8 mouse cellular contexts compared by ENCODE assay signal in the genomic region with DNA sequence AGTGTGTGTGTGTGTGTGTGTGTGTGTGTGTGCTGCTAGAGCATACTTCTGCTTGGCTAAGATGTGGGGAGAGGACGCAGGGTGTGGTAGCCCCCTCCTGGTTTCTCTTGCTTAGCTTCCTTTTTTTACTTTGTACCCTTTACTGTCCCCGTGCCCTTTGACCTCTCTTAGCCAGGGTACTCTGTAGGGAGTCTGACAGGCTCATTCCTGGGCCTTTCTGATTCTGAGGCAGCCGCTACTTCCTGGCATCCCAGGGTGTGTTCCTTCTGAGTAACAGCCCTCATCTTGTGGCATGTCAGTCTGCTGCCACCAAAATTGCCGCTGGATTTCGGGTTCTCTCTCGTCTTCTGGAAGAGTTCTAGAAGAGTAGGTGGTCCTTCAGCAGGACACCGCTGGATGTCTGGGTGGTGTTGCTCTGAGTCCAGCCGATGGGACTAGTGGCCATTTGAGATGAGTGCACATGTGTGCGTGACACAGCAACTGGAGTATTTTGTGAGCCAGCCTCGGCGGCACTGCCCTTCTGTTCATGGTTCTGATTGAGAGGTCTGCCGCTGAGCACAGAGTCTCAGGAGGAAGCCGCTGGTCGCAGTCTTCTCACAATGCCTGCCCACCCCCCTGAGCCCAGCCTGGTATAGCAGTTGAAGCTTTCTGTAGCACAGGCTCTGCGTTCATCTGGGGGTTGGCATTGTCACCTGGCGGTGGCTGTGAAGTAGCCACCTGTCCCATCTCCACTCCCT. TPM values are rescaled to one million over a fixed set of nuclear protein-coding genes. Genes with fewer than 3 reads are reported as not detected.
DNase-seq lines count a peak whose midpoint lies in the region; ATAC-seq and TF ChIP-seq lines count a peak whose summit lies in the region.

No protein-coding gene starts in this region.

- no peak overlapping the region for H3K4me3 ChIP-seq in kidney, embryonic 16.5 days (ENCODE audit: low read length)
- H3K4me3 ChIP-seq in bone marrow, adult 2 months (replicated peaks; ENCODE audit: control insufficient read depth, low read depth, low read length) = peak overlapping the region; percentile 10
- H3K4me3 ChIP-seq in heart, embryonic 16.5 days (ENCODE audit: low read length) = peak overlapping the region; percentile 21

- TF ChIP-seq POLR2A in bone marrow, adult 2 months (IDR thresholded peaks at IDR 0.05; ENCODE audit: borderline replicate concordance, control insufficient read depth, low read depth, low read length) = no peak

- H3K27ac ChIP-seq in kidney, embryonic 16.5 days (ENCODE audit: low read length) = peak overlapping the region; percentile 81
- peak overlapping the region; percentile 68 for H3K27ac ChIP-seq in bone marrow, adult 2 months (ENCODE audit: control insufficient read depth, insufficient read depth, low read depth, low read length, poor library complexity)
- peak overlapping the region; percentile 94 for H3K27ac ChIP-seq in heart, embryonic 16.5 days (ENCODE audit: low read length)

- TF ChIP-seq CTCF in bone marrow, adult 2 months (IDR thresholded peaks at IDR 0.05; ENCODE audit: control insufficient read depth, insufficient read depth, low read length) = no peak

- DNase-seq in kidney, postnatal 36 days = no peak
- DNase-seq in thymus, postnatal 14 days = peak; percentile 76
- DNase-seq in cerebellum, postnatal 4 days (ENCODE audit: low spot score in 2 of 2) = no peak
- no peak for DNase-seq in urinary bladder, postnatal 25 days (ENCODE audit: low spot score)

- H3K4me2 ChIP-seq in kidney, embryonic 16.5 days (replicated peaks; ENCODE audit: low read depth, low read length) = peak overlapping the region; percentile 35
- peak overlapping the region; percentile 63 for H3K4me2 ChIP-seq in heart, embryonic 16.5 days (ENCODE audit: low read depth, low read length)

- H3K4me1 ChIP-seq in kidney, embryonic 16.5 days (ENCODE audit: insufficient read depth, low read length) = peaks cover 46% of the 10 kb centered on the region
- H3K4me1 ChIP-seq in bone marrow, adult 2 months (ENCODE audit: control insufficient read depth, insufficient read depth, low read length) = peaks cover 17% of the 10 kb centered on the region
- peaks cover 66% of the 10 kb centered on the region for H3K4me1 ChIP-seq in heart, embryonic 16.5 days (ENCODE audit: control insufficient read depth, insufficient read depth, low read length)

- no peaks in the 10 kb centered on the region for H3K27me3 ChIP-seq in kidney, embryonic 16.5 days (ENCODE audit: insufficient read depth, low read length)
- H3K27me3 ChIP-seq in heart, embryonic 16.5 days (ENCODE audit: control insufficient read depth, insufficient read depth, low read length) = no peaks in the 10 kb centered on the region

- no peak for ATAC-seq in kidney, embryonic 16.5 days (ENCODE audit: low FRiP score, low TSS enrichment)
- ATAC-seq in heart, embryonic 16.5 days (replicated peaks; ENCODE audit: extremely low read depth, insufficient read depth, low FRiP score) = peak; percentile 10; the same call in 1 of the 2 replicates
- ATAC-seq in megakaryocyte, adult 5-6 weeks (ENCODE audit: poor library complexity, severe bottlenecking) = peak; percentile 56

- no peaks in the 10 kb centered on the region for H3K36me3 ChIP-seq in kidney, embryonic 16.5 days (ENCODE audit: insufficient read depth, low read length)
- H3K36me3 ChIP-seq in heart, embryonic 16.5 days (ENCODE audit: control insufficient read depth, insufficient read depth) = no peaks in the 10 kb centered on the region

- H3K9me3 ChIP-seq in kidney, embryonic 16.5 days (ENCODE audit: low read length) = no peaks in the 10 kb centered on the region
- no peaks in the 10 kb centered on the region for H3K9me3 ChIP-seq in heart, embryonic 16.5 days (replicated peaks; ENCODE audit: control insufficient read depth, low read length)

- 21% methylated on average over 16 of the region's 16 CpGs for WGBS in kidney, embryonic 16.5 days
- 10% methylated on average over 16 of the region's 16 CpGs for WGBS in bone marrow, adult 2 months
- 15% methylated on average over 16 of the region's 16 CpGs for WGBS in heart, embryonic 16.5 days

- peak overlapping the region; percentile 50 for H3K9ac ChIP-seq in kidney, embryonic 16.5 days (replicated peaks; ENCODE audit: low read length)
- H3K9ac ChIP-seq in heart, embryonic 16.5 days (ENCODE audit: low read length) = peak overlapping the region; percentile 71

RNA-seq across cellular contexts. Expression of a gene that starts 16.3 kb away (rescaled TPM):
- 30.3 and 30.4 TPM in 2 replicates for polyA plus RNA-seq in kidney, embryonic 16.5 days (2015; fragmentation: Nextera tagmentation; extraction: Ambion mirVana)
- polyA plus RNA-seq in bone marrow, adult 2 months (2011; ENCODE audit: insufficient read depth, insufficient read length, low replicate concordance, missing spikeins) = 32.3 and 44.5 TPM in 2 replicates
- 19.3 and 30.1 TPM in 2 replicates for polyA plus RNA-seq in heart, embryonic 16.5 days (2015; fragmentation: Nextera tagmentation; extraction: Ambion mirVana)
- total RNA-seq in megakaryocyte, adult 5-6 weeks (2015) = 26.9 and 27.2 TPM in 2 replicates
- 11.5 and 13.9 TPM in 2 replicates for total RNA-seq in megakaryocyte, adult 5-6 weeks (2017)
